Mouse (Mus musculus) cortical plate, adult 2 months (tissue): ENCODE measurements around the gene Nhlrc2.
"Not testable (repeated sequence)": the region's sequence is repeated elsewhere in the genome, so short reads cannot be mapped to it uniquely, and the experiment has no call there.

Source experiments
- CTCF ChIP-seq: fragments of 200-500 bp; IDR thresholded peaks from 2 replicates; pipeline ENCODE4 v1.5.1; 2011; ENCODE audit warnings: mild to moderate bottlenecking, control low read depth, low read length; ENCODE audit not compliant: insufficient read depth; ENCODE audit errors: extremely low read depth
- POLR2A ChIP-seq: fragments of 200-500 bp; IDR thresholded peaks from 2 replicates; pipeline ENCODE4 v1.6.1; 2011; ENCODE audit warnings: mild to moderate bottlenecking, low read length, control low read depth; ENCODE audit not compliant: insufficient read depth; ENCODE audit errors: extremely low read depth

- TF ChIP-seq CTCF, POLR2A: not testable (repeated sequence)
Measured at GRCm38 (mm10) chr19:56530529-56530928, 17.5 kb upstream of the Nhlrc2 start.
